In the genomic region with DNA sequence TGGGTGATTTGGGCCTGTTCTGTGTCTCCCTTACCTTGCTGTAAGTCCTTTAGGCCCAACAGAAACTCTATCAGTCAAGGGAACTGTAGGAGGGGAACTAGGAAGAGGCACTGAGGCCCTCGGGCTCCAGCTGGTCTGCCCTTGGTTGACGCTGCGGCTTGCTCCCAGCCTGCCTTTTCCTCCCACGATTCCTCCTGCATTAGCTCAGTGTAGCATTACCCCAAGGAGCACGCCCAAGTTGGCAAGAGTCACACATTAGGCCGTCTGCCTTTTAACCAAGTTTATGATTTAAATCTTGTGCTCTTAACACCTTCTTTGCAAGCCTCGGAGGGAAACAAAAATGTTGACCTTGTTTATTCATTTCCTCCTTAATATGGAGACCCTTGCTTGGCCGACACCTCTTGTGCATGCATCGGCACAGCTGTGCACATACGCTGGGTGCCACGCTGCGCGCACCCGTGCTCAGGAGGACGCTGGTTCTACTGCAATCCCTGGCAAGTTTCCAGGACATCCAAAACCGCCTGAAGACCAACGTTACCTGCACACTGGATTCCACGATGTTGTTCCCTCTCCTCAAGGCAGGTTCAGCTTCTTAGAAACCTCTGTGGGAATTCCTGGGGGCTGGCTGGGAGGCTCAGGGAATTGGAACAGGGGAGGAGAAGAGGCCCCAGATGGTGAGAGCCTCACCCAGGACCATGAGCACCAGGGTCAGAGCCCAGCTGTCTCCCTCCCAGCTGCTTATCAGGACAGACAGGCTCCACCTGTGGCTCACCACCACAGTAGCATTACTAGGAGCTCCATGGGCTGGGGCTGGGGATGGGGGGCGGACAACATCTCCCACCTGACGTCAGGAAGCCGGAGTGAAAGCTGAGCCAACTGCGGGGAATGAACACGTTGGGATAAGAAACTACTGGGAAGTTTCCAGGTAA, we compare ENCODE assay signal across 14 mouse cellular contexts. TPM values are rescaled to one million over a fixed set of nuclear protein-coding genes. Genes with fewer than 3 reads are reported as not detected.
A peak's percentile ranks its signal among the peaks of the same experiment; 100 is the strongest.
DNase-seq lines count a peak whose midpoint lies in the region; ATAC-seq lines count a peak whose summit lies in the region.
"Had no signal": no experiment of that assay in that cellular context is flagged by ENCODE, and none has a peak within 500 bp of the region (broad histone marks: within the 10 kb centered on the region; RNA-seq: fewer than 3 reads in every experiment).

No protein-coding gene starts in this region.

- no peak overlapping the region for H3K27ac ChIP-seq in embryonic facial prominence, embryonic 14.5 days (replicated peaks; ENCODE audit: low read depth, low read length)
- peak overlapping the region; percentile 48; the same call in 1 of the 2 replicates for H3K27ac ChIP-seq in limb, embryonic 10.5 days
- no peak overlapping the region for H3K27ac ChIP-seq in hindbrain, embryonic 13.5 days
- H3K27ac ChIP-seq: liver, embryonic 15.5 days had no signal

- H3K9ac ChIP-seq in embryonic facial prominence, embryonic 14.5 days (ENCODE audit: low read depth, low read length), result no peak overlapping the region
- no peak overlapping the region for H3K9ac ChIP-seq in hindbrain, embryonic 13.5 days
- H3K9ac ChIP-seq: liver, embryonic 15.5 days had no signal

- DNase-seq in gastrocnemius, postnatal 25 days, result peak; percentile 15
- no peak for DNase-seq in gastrocnemius, postnatal 36 days
- peak; percentile 50 for DNase-seq in embryonic facial prominence, embryonic 14.5 days (ENCODE audit: low spot score)
- peak; percentile 30 to 57 for DNase-seq in heart, postnatal 14 days
- no peak for DNase-seq in limb, embryonic 10.5 days (ENCODE audit: low spot score)
- no peak for DNase-seq in right cerebral cortex, adult 18-20 months
- no peak for DNase-seq in left cerebral cortex, postnatal 25 days (ENCODE audit: low spot score in 2 of 2)
- DNase-seq: cerebellum, postnatal 14 days; spleen, adult 18-20 months had no signal

- intact Hi-C loops in gastrocnemius, postnatal 36 days (cut with DNase I), result no loop called here
- intact Hi-C loops in heart, postnatal 14 days (cut with DNase I), result no loop called here
- intact Hi-C loops in left cerebral cortex, postnatal 25 days (cut with DNase I), result no loop called here

- no peaks in the 10 kb centered on the region for H3K4me1 ChIP-seq in embryonic facial prominence, embryonic 14.5 days (ENCODE audit: control insufficient read depth, insufficient read depth, low read length)
- H3K4me1 ChIP-seq in limb, embryonic 10.5 days, result peaks cover 31% of the 10 kb centered on the region; the same call in 1 of the 2 replicates
- H3K4me1 ChIP-seq in hindbrain, embryonic 13.5 days (replicated peaks), result peaks cover 8% of the 10 kb centered on the region; the same call in 1 of the 2 replicates
- H3K4me1 ChIP-seq: liver, embryonic 15.5 days had no signal

- ATAC-seq in embryonic facial prominence, embryonic 14.5 days (ENCODE audit: low read depth), result peak; percentile 73
- ATAC-seq in hindbrain, embryonic 13.5 days (ENCODE audit: low FRiP score), result no peak
- ATAC-seq: hindbrain, embryonic 16.5 days; Patski had no signal

- H3K36me3 ChIP-seq in embryonic facial prominence, embryonic 14.5 days (ENCODE audit: control insufficient read depth, insufficient read depth, low read length), result no peaks in the 10 kb centered on the region
- H3K36me3 ChIP-seq in limb, embryonic 10.5 days, result no peaks in the 10 kb centered on the region
- peaks cover 12% of the 10 kb centered on the region for H3K36me3 ChIP-seq in hindbrain, embryonic 13.5 days
- H3K36me3 ChIP-seq: liver, embryonic 15.5 days had no signal

- H3K4me3 ChIP-seq in embryonic facial prominence, embryonic 14.5 days (ENCODE audit: low read depth, low read length), result no peak overlapping the region
- H3K4me3 ChIP-seq in limb, embryonic 10.5 days, result no peak overlapping the region
- no peak overlapping the region for H3K4me3 ChIP-seq in hindbrain, embryonic 13.5 days
- H3K4me3 ChIP-seq: liver, embryonic 15.5 days had no signal

- 69% methylated on average over 23 of the region's 23 CpGs for WGBS in embryonic facial prominence, embryonic 14.5 days
- WGBS in limb, embryonic 10.5 days, result 92% methylated on average over 23 of the region's 23 CpGs
- WGBS in hindbrain, embryonic 13.5 days, result 89% methylated on average over 23 of the region's 23 CpGs

- no peaks in the 10 kb centered on the region for H3K9me3 ChIP-seq in embryonic facial prominence, embryonic 14.5 days (ENCODE audit: control insufficient read depth, low read length)
- H3K9me3 ChIP-seq in limb, embryonic 10.5 days (replicated peaks), result no peaks in the 10 kb centered on the region
- no peaks in the 10 kb centered on the region for H3K9me3 ChIP-seq in hindbrain, embryonic 13.5 days
- H3K9me3 ChIP-seq: liver, embryonic 15.5 days had no signal

- H3K27me3 ChIP-seq in embryonic facial prominence, embryonic 14.5 days (replicated peaks; ENCODE audit: control insufficient read depth, insufficient read depth, low read length), result no peaks in the 10 kb centered on the region
- no peaks in the 10 kb centered on the region for H3K27me3 ChIP-seq in limb, embryonic 10.5 days (ENCODE audit: low read depth, poor library complexity, severe bottlenecking)
- no peaks in the 10 kb centered on the region for H3K27me3 ChIP-seq in hindbrain, embryonic 13.5 days
- H3K27me3 ChIP-seq: liver, embryonic 15.5 days; Patski had no signal

- H3K4me2 ChIP-seq in embryonic facial prominence, embryonic 14.5 days (ENCODE audit: low read depth, low read length), result no peak overlapping the region
- H3K4me2 ChIP-seq in hindbrain, embryonic 13.5 days, result no peak overlapping the region
- H3K4me2 ChIP-seq: liver, embryonic 15.5 days; midbrain, embryonic 11.5 days had no signal

RNA-seq across cellular contexts. Expression of a gene that starts 21.6 kb away (rescaled TPM):
- 1 to 10 TPM in 1 of 2 experiments, under 1 TPM in 1; 0.88 to 1.1 TPM for total RNA-seq in gastrocnemius, postnatal 25 days (2021)
- 1 to 10 TPM in 1 of 2 experiments, under 1 TPM in 1; 0.64 to 1.6 TPM for total RNA-seq in gastrocnemius, postnatal 36 days (2021)
- polyA plus RNA-seq in embryonic facial prominence, embryonic 14.5 days (2014; fragmentation: Nextera tagmentation; extraction: Ambion mirVana), result 11.4 and 12.6 TPM in 2 replicates
- total RNA-seq in heart, postnatal 14 days (2021), result 1 to 10 TPM; 4.7 to 4.9 TPM
- polyA plus RNA-seq in limb, embryonic 10.5 days (2016; fragmentation: Nextera tagmentation; extraction: Ambion mirVana), result 17.6 and 18.5 TPM in 2 replicates
- 4.1 and 5.0 TPM in 2 replicates for polyA plus RNA-seq in hindbrain, embryonic 13.5 days (2015; fragmentation: Nextera tagmentation; extraction: Ambion mirVana)
- total RNA-seq in left cerebral cortex, postnatal 25 days (2021), result 1 to 10 TPM; 1.6 to 1.9 TPM

Comparison
In these comparisons a context has a peak if more than half of its experiments do, and no peak if none do; other contexts are left out.
1. DNase-seq: peak in gastrocnemius, postnatal 25 days (single experiment), embryonic facial prominence, embryonic 14.5 days (single experiment) and heart, postnatal 14 days (2 of 2); none in gastrocnemius, postnatal 36 days (0 of 2), limb, embryonic 10.5 days (single experiment), right cerebral cortex, adult 18-20 months (single experiment) and left cerebral cortex, postnatal 25 days (0 of 2).